Mouse (Mus musculus): ENCODE measurements around the gene Msantd3. TPM values are rescaled to one million over a fixed set of nuclear protein-coding genes. Genes with fewer than 3 reads are reported as not detected.

The Msantd3 gene
- polyA plus RNA-seq, 1 experiment from 2014 or later, result 38.1 TPM

GRCm38 (mm10) chr4:48609485-48609884 lies 69.8 kb downstream of the Msantd3 start:
- Histone ChIP-seq H3K4me3 (replicated peaks; ENCODE audit: low read depth, low read length) (no peak overlapping the region), H3K9ac (replicated peaks; ENCODE audit: low read length) (no peak overlapping the region), H3K9me3 (ENCODE audit: control insufficient read depth, low read length) (no peaks in the 10 kb centered on the region), H3K27me3 (ENCODE audit: control insufficient read depth, insufficient read depth, low read length) (no peaks in the 10 kb centered on the region), H3K27ac (replicated peaks; ENCODE audit: low read depth, low read length) (no peak overlapping the region), H3K36me3 (ENCODE audit: control insufficient read depth, insufficient read depth, low read length) (peaks cover 60% of the 10 kb centered on the region), H3K4me2 (ENCODE audit: low read length) (no peak overlapping the region), H3K4me1 (ENCODE audit: control insufficient read depth, insufficient read depth, low read length) (0 out of 2 replicates have a peak, but pooled peaks cover 2% of the 10 kb centered on the region)
- DNase-seq (no peak), ATAC-seq (ENCODE audit: low FRiP score, low TSS enrichment) (no peak)
- 90% methylated on average over 9 of the region's 9 CpGs for WGBS

GRCm38 (mm10) chr4:48610251-48610650 lies 70.5 kb downstream of the Msantd3 start:
- WGBS, result 90% methylated on average over 6 of the region's 6 CpGs
- Histone ChIP-seq H3K36me3 (ENCODE audit: control insufficient read depth, insufficient read depth, low read length) (peaks cover 59% of the 10 kb centered on the region), H3K4me2 (ENCODE audit: low read length) (no peak overlapping the region), H3K9me3 (ENCODE audit: control insufficient read depth, low read length) (no peaks in the 10 kb centered on the region), H3K27me3 (ENCODE audit: control insufficient read depth, insufficient read depth, low read length) (no peaks in the 10 kb centered on the region), H3K4me3 (replicated peaks; ENCODE audit: low read depth, low read length) (no peak overlapping the region), H3K27ac (replicated peaks; ENCODE audit: low read depth, low read length) (no peak overlapping the region), H3K9ac (replicated peaks; ENCODE audit: low read length) (no peak overlapping the region), H3K4me1 (ENCODE audit: control insufficient read depth, insufficient read depth, low read length) (0 out of 2 replicates have a peak, but pooled peaks cover 2% of the 10 kb centered on the region)
- ATAC-seq (ENCODE audit: low FRiP score, low TSS enrichment) (no peak), DNase-seq (no peak)

Other genes starting within 250 kb of the Msantd3 start
- 38.5 and 57.1 TPM in 2 replicates for gene Tex10, start 66.5 kb upstream of the Msantd3 start, polyA plus RNA-seq (2014; fragmentation: Nextera tagmentation; extraction: Ambion mirVana)
- 321 and 359 TPM in 2 replicates for gene Tmeff1, start 45.2 kb downstream of the Msantd3 start, polyA plus RNA-seq (2014; fragmentation: Nextera tagmentation; extraction: Ambion mirVana)
- gene Cavin4, start 123.6 kb downstream of the Msantd3 start, polyA plus RNA-seq (2014; fragmentation: Nextera tagmentation; extraction: Ambion mirVana), result 1.5 and 3.4 TPM in 2 replicates

All from midbrain, embryonic 14.5 days (tissue).